Mouse (Mus musculus) C2C12 (cell line): ENCODE results near the gene Elavl4.

Experiments used
- CTCF ChIP-seq: IDR thresholded peaks from one replicate; pipeline ENCODE4 v1.5.1; 2011; ENCODE audit not compliant: control insufficient read depth, insufficient read depth, insufficient read length
- USF1 ChIP-seq: IDR thresholded peaks from one replicate; pipeline ENCODE4 v1.6.1; 2011; ENCODE audit warnings: low read depth, mild to moderate bottlenecking, control low read depth, moderate library complexity

DNA sequence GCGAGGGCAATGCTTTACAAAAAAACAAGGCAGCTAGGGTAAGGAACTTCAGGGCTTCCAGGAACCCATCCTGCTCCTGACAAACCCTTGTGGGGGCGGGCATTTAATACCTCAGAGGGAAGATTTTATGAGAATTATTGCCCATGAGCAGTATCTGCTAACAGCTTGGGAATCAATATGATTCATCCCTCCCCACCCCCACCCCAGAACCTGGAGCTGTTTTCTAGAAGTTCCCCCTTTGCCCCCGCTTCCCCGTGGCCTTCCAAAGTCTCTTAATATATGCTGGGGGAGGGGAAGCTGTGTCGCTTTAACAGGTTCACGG, 892 bp downstream of the Elavl4 start:
- TF ChIP-seq CTCF (no peak), USF1 (no peak)
